Mouse (Mus musculus): ENCODE measurements around the gene Sdc4.
A peak's percentile ranks its signal among the peaks of the same experiment; 100 is the strongest.

The Sdc4 gene

DNA sequence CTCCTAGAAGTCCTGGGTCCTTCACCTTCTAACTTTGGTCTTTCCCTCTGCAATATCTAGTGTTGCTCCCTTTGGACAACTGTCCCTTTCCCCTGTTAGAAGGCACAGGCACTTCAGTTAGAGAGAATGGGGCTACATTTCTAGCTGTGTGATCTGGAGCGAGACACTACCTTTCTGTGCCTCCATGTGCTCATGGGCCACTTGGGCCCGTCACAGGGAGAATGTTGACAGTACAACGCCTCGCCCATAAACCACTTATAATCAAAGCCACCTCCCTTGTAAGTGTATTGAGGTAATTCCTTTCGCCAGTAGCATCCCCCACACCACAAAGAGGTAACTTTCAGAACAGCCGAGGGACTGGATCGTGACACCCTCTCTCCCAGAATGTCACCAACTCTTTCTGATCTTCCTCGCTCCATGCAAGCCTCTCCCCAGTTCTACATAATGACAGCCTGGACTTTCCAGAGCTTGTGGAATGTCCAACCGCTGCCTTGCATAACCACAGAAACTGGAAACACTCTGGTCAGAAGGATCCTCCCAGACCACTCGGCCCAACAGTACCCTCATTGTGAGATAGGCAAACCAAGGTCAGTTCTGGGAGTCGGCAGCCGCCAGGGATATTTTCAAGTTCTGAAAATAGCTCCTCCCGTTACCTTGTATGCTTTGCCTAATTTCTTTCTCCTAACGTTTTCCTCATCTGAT, 5.8 kb upstream of the Sdc4 start:
- DNase-seq (ENCODE audit: low spot score) = no peak

DNA sequence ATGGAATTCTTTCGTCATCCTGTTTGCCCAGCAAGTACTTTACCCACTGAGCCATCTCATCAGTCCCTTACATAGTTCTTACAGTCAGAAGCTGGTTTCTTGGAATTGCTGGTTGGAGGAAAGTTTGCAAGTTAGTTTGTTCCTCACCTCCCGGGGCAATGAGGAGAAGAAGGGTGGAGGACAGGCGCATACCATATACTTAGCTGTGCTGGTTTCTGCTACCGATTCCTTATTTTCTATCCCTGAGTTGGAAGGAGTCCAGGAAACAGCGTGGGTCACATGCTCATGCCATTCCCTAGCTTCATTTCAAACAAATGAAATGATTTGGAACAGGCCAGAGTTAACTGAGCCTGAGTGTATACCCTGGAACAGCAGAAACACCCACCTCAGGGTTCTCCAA, 5.2 kb upstream of the Sdc4 start:
- DNase-seq (ENCODE audit: low spot score) = no peak

DNA sequence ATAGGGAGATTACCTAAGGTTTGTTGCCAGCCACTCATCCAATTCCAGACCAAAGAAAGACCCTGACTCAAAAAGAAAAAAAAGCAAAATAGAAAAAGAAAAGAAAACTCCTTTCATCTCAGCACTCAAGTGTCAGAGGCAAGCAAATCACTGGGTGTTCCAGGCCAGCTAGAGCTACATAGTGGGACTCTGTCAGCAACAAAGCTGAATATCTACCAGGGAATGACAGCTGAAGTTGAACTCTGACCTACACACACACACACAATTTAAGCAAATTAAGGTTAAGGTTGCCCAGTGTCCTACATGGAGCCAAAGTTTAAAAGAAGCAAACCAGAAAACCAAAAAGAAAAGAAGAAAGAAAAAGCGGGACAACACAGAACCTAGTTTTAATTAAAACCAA, 4.5 kb upstream of the Sdc4 start:
- DNase-seq (ENCODE audit: low spot score) = no peak

- no peak for DNase-seq (ENCODE audit: low spot score)
Observed at GRCm38 (mm10) chr2:164446086-164446469, 2.4 kb upstream of the Sdc4 start.

GRCm38 (mm10) chr2:164445399-164446085, 1.9 kb upstream of the Sdc4 start:
- no peak for DNase-seq (ENCODE audit: low spot score)

- no peak for DNase-seq (ENCODE audit: low spot score)
Observed at GRCm38 (mm10) chr2:164444701-164445100, 1.0 kb upstream of the Sdc4 start.

- DNase-seq (ENCODE audit: low spot score) = peak; percentile 89
Observed at GRCm38 (mm10) chr2:164443051-164443437, 643 bp downstream of the Sdc4 start.

DNA sequence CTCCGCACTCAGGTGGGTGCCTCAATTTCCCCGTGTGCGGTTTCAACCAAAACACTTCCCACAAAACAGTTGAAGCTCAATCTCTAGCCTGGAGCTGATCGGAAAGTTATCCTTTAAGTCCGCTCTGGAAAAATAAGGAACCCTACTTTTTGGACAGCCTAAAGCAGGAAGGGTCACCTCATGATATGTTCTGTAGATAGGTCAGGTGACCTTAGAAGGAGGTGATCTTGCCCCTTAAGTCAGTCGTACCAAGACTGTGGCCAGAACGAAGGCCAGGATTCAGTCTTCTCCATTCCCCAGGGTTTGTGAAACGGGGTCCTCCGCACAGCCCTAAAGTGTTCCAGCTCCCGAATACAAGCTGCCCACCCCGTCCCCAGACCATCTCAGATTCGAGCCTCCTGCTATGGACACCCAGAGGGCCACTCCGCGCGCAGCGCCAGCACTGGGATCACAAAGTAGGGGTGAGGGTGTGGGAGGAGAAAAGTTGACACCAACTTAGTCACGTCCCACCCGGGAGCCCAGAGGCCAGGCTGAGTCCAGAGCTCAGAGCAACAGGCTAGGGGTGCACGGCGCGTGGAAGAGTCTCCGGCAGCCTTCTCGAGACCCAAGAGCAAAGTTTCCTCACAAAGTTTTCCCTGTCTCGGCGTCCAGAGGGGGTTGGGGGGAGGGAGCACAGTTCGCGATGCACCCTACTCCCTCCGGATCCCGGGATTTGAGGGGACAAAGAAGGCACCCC, 1.2 kb downstream of the Sdc4 start:
- DNase-seq (ENCODE audit: low spot score) = peak; percentile 43

DNA sequence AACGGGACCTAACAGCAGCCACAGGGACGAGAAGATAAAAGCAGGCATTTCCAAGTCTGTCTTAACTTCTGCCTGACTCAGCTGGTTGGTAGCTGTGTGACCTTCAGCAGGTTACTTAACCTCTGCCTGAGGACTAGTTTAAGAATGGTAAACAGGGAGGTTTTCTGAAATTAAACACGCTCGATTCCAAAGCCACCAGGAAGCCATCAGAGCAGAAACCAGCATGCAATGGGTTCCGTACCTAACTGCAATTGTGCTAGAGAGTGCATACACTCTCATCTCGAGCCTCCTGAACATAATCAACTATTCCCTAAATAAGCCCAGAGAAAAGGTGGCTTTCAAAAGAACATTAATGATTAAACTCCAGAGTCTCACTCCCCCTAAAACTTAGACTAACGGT, 2.0 kb downstream of the Sdc4 start:
- no peak for DNase-seq (ENCODE audit: low spot score)

DNA sequence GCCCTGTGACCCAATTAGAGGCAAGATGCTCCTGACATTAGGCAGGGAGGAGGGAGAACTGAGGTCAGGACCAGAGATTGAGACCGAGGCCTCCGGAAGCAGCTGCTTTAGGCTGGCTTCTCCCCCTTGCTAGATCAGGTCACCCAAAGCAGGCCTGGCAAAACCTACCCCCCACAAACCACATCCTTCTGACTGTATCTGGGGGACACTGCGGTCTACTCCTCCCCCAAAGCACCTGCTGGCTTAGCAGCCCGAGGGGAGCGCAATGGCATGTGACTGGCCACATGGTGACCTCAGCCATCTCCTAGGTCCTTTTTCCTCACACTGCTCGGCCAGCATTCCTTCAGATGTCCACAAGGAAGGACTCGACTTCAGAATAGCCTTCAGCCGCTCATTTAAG, 2.5 kb downstream of the Sdc4 start:
- DNase-seq (ENCODE audit: low spot score) = no peak

DNA sequence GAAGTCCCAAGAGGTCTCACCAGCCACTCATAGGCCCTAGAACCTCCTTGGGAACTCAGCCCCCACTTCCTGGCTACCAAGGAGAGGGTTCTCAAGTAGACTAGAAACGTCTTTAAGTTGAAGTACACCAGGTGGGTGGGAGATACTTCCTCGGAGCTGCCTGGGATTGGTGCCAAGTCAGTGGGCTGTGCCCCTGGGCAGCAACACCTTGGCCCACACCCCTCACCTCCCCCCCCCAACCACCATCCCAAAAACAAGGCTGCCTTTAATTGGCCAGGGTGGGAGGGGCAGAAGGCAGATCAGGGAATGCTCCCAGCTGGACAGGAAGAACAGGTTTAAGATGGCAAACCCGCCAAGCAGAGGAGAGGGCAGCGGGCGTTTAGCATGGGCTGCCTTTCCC, 3.4 kb downstream of the Sdc4 start:
- DNase-seq (ENCODE audit: low spot score) = no peak

DNA sequence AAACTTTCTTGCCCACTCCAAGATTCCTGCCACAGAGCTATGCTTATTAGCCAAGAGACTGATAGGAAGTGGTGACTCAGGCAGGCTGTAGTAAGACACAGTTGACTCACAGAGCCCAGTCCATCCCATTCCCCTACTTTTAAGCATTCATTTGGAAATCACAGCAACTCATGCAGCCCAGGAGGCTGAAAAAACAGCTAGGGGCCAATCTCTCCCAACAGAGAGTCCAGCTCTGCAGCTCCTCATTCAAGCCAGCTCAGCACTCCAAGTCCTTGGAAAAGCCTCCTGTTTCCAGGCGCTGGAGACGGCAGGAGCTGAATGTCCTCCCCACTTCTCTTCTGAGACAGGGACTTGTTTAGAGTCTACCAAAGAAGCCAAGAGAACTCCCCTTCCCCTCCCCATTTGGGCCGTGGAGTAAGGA, 4.7 kb downstream of the Sdc4 start:
- DNase-seq (ENCODE audit: low spot score) = no peak

GRCm38 (mm10) chr2:164438257-164438656, 5.4 kb downstream of the Sdc4 start:
- no peak for DNase-seq (ENCODE audit: low spot score)

DNA sequence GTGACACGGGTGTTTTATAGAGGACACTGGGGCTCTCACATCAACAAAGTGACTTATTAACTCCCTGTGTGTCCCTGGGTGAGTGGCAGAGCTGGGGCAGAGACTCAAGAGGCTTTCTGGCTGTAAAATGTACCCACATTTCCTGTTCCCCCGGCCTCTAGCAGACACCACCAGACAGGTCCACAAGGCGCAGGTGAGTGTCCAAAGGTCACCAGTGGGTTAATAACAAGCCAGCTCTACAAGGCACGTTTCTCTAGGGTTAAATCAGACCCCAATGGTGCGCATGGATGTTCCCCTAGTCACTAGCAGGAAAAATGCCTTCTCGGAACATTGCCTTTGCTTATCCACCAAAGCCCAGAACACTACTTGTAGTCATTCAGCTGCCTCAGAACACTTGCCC, 6.0 kb downstream of the Sdc4 start:
- DNase-seq (ENCODE audit: low spot score) = no peak

- DNase-seq (ENCODE audit: low spot score) = no peak
Observed at GRCm38 (mm10) chr2:164436961-164437360, 6.7 kb downstream of the Sdc4 start.

DNA sequence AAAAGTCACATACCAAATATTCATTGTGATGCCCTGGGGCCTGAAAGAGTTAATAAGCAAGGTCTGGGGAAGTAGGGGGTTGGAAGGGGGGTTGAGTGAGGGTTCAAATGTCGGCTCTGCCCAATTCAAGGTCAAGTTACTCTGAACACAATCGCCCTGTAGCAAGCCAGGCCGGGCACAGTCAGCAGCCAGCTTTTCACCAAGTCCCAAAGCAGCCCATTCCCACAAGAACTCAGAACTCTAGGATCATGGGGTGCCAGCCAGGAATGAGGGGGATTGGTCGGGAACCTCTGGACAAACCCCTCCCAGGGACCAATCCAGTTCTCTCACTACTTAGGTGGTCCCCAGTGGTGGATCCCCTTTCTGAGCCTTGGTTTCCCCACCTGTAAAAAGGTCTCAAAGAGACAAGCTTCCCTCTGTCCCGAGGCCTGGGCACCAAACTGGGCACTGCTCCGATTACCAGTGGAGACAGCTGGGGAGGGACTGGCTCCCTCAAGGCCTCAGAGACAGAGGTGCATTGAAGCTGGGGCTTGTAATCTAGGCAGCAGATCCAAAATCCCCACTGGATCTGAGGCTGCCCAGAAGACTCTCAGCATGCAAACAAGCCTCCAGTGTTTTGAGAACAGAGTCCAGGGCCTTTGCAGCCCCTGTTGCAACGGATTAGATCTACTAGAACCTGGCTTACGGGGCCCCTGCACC, 7.3 kb downstream of the Sdc4 start:
- DNase-seq (ENCODE audit: low spot score) = no peak

DNA sequence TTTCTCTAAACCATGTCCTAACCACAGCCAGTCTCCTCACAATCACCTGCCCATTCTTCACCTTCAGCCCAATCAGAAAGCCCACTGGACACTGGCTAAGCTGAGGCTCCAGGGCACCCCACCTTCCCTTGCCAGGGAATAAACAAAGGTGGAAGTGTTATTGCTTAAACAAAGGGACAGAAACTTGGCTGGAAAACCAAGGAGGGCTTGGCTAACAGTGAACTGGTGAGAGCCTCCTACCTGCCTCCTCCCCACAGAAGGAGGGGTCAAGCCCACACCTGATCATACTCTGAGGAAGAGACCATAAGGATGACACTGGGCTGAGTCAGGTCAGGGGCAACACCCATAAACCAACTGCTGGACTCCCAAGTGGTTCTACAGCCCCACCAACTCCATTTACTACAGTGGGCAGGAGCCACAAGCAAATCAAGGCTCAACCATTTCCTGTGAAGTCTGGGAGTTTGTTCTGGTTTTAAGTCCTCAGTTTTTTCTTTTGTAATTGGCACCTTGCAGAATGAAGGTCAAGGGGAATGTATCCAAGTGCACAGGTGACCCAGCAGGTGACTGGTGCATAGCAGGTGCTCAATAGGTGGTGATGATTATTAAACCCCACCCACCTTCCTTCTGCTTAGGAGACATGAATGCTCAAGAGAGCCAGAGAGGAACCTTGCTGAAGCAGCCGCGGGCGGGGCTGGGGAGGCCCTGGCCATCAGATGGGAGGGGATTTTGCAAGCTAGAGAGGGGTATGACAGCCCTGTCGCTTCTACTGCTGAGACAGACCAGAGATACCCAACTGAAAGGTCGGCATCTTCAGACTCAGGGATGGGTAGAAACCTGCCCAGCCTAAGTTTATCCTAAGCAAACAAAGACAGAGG, 8.2 kb downstream of the Sdc4 start:
- DNase-seq (ENCODE audit: low spot score) = no peak

GRCm38 (mm10) chr2:164434681-164435080, 9.0 kb downstream of the Sdc4 start:
- no peak for DNase-seq (ENCODE audit: low spot score)

GRCm38 (mm10) chr2:164433278-164433895, 10.3 kb downstream of the Sdc4 start:
- no peak for DNase-seq (ENCODE audit: low spot score)

GRCm38 (mm10) chr2:164432541-164433191, 11.0 kb downstream of the Sdc4 start:
- DNase-seq (ENCODE audit: low spot score) = no peak
